Mouse (Mus musculus) effector memory CD4-positive, alpha-beta T cell, adult 5 months (primary cell): Measurements from ENCODE around the gene Icam4. TPM values are rescaled to one million over a fixed set of nuclear protein-coding genes. Genes with fewer than 3 reads are reported as not detected.

Experiments
- polyA plus RNA-seq: library from polyadenylated mRNA; unstranded; fragments of 100-300 nt; shearing (Covaris generic); gene quantifications from one replicate; pipeline ENCODE4 v1.2.1, GENCODE M21; 2017

Icam4 gene
- 1.4 TPM for polyA plus RNA-seq

DNA sequence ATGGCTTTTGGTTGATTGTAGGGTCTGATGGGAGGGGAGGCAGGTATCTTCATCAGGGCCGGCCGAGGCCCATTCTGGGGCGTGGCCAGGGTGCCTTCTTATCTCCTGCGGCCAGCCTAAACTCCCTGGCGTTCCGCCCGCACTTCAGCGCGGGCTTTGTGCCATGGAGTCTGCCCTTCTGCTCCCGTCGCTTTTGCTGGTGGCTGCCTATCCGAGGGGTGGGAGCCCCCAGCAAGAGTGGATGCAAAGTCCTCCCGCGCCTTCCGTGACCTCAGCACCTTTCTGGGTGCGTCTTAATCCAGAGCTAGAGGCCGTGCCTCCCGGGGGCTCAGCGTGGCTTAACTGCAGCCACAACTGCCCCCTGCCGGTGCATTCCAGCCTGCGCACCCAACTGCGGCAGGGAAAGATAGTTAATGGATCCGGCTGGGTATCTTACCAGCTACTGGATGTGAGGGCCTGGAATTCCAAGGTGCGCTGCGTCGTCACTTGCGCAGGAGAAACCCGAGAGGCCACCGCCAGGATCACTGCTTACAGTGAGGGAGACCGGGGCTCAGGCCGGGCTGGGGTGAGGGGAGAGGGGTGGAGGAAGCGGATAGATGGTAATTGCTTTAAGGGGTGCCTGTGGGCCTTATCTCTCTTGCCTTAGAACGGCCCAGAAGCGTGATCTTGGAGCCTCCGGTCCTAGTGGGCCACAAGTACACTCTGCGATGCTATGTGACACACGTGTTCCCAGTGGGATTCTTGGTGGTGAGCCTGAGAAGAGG is at the start of gene Icam4:
Gene Icam4 (plus strand): TSS at position 83 of the 764 bp plus-strand sequence.

DNA sequence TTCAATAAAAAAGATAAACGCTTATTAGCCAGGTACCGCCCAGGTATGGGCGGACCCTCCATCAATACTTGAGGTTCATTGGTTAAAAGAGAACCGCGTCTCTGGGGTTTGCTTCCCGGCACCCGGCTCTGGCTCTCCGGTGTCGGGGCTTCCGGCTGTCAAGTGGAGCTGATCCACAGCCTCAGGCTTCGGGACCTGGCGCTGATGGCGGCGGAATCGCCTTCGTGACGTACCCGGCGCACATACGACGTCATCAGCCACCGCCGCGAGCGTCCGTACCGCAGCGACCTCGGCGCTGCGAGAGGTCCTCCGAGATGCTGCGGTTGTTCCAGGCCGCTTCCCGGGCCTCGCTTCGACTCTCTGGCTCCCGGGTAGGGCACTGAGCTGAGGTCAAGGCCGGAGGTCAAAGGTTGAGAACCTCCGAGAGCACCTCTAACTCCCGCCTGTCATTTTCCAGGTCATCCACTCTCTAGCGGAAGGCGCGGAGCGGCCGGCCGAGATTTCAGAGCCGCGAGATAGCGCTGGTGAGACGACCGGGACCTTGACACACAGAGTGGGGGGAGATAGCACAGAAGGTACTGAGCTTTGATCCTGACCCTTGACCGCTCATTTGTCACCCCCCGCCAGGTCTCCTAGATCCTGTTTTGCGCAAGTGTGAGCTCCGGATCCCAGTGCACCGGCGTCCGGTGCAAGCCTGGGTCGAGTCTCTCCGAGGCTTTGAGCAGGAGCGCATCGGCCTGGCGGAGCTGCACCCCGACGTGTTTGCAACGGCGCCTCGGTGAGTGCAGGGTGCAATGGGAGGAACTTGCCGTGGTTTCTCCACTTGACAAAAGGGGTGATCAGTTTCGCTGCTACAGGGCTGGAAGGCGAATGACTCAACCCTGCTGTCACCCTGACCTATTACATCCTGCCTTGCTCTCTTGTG is 26.3 kb upstream of the Icam4 start, which contains the start of gene Mrpl4:
Gene Mrpl4 (plus strand): TSS at position 112 of the 925 bp plus-strand sequence.

DNA sequence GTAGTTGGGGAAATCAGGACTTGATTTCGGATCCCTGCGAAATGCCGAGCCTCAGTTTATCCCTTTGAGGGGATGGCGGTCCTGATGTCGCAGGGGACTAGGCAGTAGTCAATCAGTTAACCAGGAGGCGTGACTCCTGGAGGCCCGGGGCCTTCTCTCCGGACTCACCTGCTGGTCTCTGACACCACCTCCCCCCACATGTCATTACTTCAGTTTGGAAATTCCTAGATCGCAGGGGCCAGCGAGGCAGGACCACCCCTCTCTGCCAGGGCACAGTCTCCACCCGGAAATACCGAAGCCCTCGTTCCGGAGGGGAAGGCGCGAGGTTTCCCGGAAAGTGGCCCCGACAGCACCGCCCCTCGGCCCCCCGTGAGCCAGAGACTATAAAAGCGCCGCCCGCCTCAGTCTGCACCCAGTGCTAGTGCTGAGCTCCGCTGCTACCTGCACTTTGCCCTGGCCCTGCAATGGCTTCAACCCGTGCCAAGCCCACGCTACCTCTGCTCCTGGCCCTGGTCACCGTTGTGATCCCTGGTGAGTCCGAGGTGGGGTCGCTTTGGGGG is 13.5 kb upstream of the Icam4 start, which contains the start of gene Icam1:
Gene Icam1 (plus strand): TSS at position 415 of the 560 bp plus-strand sequence.

DNA sequence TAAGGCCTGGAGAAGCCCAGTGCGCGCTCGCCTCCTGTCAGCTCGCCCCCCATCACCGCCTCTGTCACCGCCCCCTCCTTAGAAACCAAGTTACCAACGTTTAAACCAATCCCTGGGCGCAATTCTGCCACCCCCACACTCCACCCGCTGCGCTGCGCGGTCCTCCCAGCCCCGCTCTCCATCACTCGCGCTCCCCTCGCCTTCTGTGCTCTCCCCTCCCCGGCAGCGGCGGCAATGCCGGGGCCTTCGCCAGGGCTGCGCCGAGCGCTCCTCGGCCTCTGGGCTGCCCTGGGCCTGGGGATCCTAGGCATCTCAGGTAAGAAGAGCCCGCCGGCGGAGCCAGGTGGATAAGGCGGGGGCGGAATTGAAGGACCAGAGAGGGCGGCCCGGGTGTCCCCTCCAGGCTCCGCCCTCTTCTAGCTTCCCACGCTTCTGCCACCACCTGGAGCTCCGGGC is 2.8 kb downstream of the Icam4 start, which contains the start of gene Icam5:
Gene Icam5 (plus strand): TSS at position 178 of the 456 bp plus-strand sequence.

GRCm38 (mm10) chr9:21067006-21067684 is 38.0 kb downstream of the Icam4 start, which contains the start of gene Zglp1:
TSS of gene Zglp1 (minus strand) at chr9:21067093.

GRCm38 (mm10) chr9:21073044-21073840 is 44.1 kb downstream of the Icam4 start, which contains the start of the genes Gm49373 and Fdx1l:
TSS of gene Gm49373 (minus strand) at chr9:21073096.
TSS of gene Fdx1l (minus strand) at chr9:21073614.

Other genes with a start within 250 kb of the Icam4 start
- gene Col5a3, start 214.3 kb upstream of the Icam4 start, polyA plus RNA-seq, result not detected
- gene Rdh8, start 210.9 kb upstream of the Icam4 start, polyA plus RNA-seq, result not detected
- gene A230050P20Rik, start 160.7 kb upstream of the Icam4 start, polyA plus RNA-seq, result 40.4 TPM
- 2.1 TPM for gene Angptl6, start 149.6 kb upstream of the Icam4 start, polyA plus RNA-seq
- gene Ppan, start 141.2 kb upstream of the Icam4 start, polyA plus RNA-seq, result 122 TPM
- 312 TPM for gene Eif3g, start 130.8 kb upstream of the Icam4 start, polyA plus RNA-seq
- gene Dnmt1, start 69.5 kb upstream of the Icam4 start, polyA plus RNA-seq, result 56.1 TPM
- gene S1pr2, start 52.6 kb upstream of the Icam4 start, polyA plus RNA-seq, result 16.7 TPM
- 88.5 TPM for gene Mrpl4, start 26.6 kb upstream of the Icam4 start, polyA plus RNA-seq
- gene Icam1, start 13.4 kb upstream of the Icam4 start, polyA plus RNA-seq, result 141 TPM
- gene Icam5, start 2.7 kb downstream of the Icam4 start, polyA plus RNA-seq, result 0.59 TPM
- gene Zglp1, start 37.7 kb downstream of the Icam4 start, polyA plus RNA-seq, result not detected
- gene Gm49373, start 43.7 kb downstream of the Icam4 start, polyA plus RNA-seq, result 0.26 TPM
- gene Fdx1l, start 44.2 kb downstream of the Icam4 start, polyA plus RNA-seq, result 35.9 TPM
- 4.2 TPM for gene Gm38431, start 62.6 kb downstream of the Icam4 start, polyA plus RNA-seq
- gene Raver1, start 62.6 kb downstream of the Icam4 start, polyA plus RNA-seq, result 60.3 TPM
- gene Tyk2, start 101.9 kb downstream of the Icam4 start, polyA plus RNA-seq, result 62.4 TPM
- gene Cdc37, start 120.6 kb downstream of the Icam4 start, polyA plus RNA-seq, result 304 TPM
- gene Pde4a, start 136.3 kb downstream of the Icam4 start, polyA plus RNA-seq, result 3.2 TPM
- 27.0 TPM for gene Keap1, start 210.0 kb downstream of the Icam4 start, polyA plus RNA-seq
- 0.79 TPM for gene S1pr5, start 219.1 kb downstream of the Icam4 start, polyA plus RNA-seq
- 68.1 TPM for gene Atg4d, start 235.9 kb downstream of the Icam4 start, polyA plus RNA-seq